Mouse (Mus musculus): Measurements from ENCODE around the gene Pou2f3. TPM values are rescaled to one million over a fixed set of nuclear protein-coding genes. Genes with fewer than 3 reads are reported as not detected.

Gene Pou2f3
- total RNA-seq, 2 experiments from 2014 or later: 0.14 to 0.27 TPM

- intact Hi-C loops (cut with DNase I): no loop called here
- DNase-seq: no peak
These were observed 115.3 kb downstream of the Pou2f3 start for GRCm38 (mm10) chr9:43094828-43095227.

- DNase-seq: no peak
- intact Hi-C loops (cut with DNase I): no loop called here
These were observed 116.4 kb downstream of the Pou2f3 start for GRCm38 (mm10) chr9:43093803-43094202.

GRCm38 (mm10) chr9:43085686-43086285 lies 124.4 kb downstream of the Pou2f3 start:
- intact Hi-C loops (cut with DNase I): loop anchor here (5.0 kb wide), 1 partner anchor 48 kb away; no protein-coding TSS in a partner anchor
- DNase-seq: no peak

- no peak for DNase-seq
- intact Hi-C loops (cut with DNase I): loop anchor here (5.0 kb wide), 1 partner anchor 47 kb away; no protein-coding TSS in a partner anchor
These were observed 125.4 kb downstream of the Pou2f3 start for GRCm38 (mm10) chr9:43084496-43085362.

GRCm38 (mm10) chr9:43083441-43084055 lies 126.6 kb downstream of the Pou2f3 start:
- intact Hi-C loops (cut with DNase I): no loop called here
- DNase-seq: no peak

- intact Hi-C loops (cut with DNase I): no loop called here
- no peak for DNase-seq
These were observed 131.5 kb downstream of the Pou2f3 start for GRCm38 (mm10) chr9:43078711-43079110.

- DNase-seq: no peak
- intact Hi-C loops (cut with DNase I): no loop called here
These were observed 134.0 kb downstream of the Pou2f3 start for GRCm38 (mm10) chr9:43076163-43076562.

- DNase-seq: no peak
- intact Hi-C loops (cut with DNase I): no loop called here
These were observed 135.6 kb downstream of the Pou2f3 start for GRCm38 (mm10) chr9:43074611-43075010.

Other genes starting within 250 kb of the Pou2f3 start
- 100 to 1,000 TPM; 154 to 160 TPM for gene Arhgef12, start 103.1 kb downstream of the Pou2f3 start, total RNA-seq (2021)
- gene Tmem136, start 93.8 kb downstream of the Pou2f3 start, total RNA-seq (2021): 1 to 10 TPM; 6.1 to 9.1 TPM
- gene Oaf, start 29.5 kb upstream of the Pou2f3 start, total RNA-seq (2021): 1 to 10 TPM; 8.2 to 8.9 TPM
- under 1 TPM in 1 of 2 experiments, not detected in 1; 0.11 TPM for gene Trim29, start 100.5 kb upstream of the Pou2f3 start, total RNA-seq (2021)